Mouse (Mus musculus): ENCODE data around the gene Fbxl12. TPM values are rescaled to one million over a fixed set of nuclear protein-coding genes. Genes with fewer than 3 reads are reported as not detected.

The Fbxl12 gene
- total and polyA plus RNA-seq, 3 experiments = 7.9 to 25.6 (median 22.0) TPM

DNA sequence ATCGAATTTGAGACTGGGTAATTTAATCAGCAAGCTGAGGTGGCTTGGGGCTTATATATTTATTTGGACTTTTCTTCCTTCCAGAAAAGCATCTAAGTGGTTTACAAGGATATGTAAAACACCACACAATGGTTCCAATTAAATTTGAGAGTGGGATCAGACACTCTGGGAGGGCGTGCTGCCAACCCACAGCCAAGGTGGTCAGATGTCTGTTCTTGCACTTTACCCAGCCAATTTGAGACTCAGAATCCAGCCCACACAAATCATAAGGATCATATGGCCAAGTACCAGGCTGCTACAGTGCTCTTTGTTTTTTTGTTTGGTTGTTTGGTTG, 37.8 kb upstream of the Fbxl12 start:
- Histone ChIP-seq H3K27me3 (ENCODE audit: insufficient read depth, low read length) (peaks cover 6% of the 10 kb centered on the region; the same call in 1 of the 2 replicates), H3K36me3 (replicated peaks) (no peaks in the 10 kb centered on the region), H3K9me3 (replicated peaks) (no peaks in the 10 kb centered on the region), H3K4me1 (ENCODE audit: insufficient read depth, low read depth, low read length) (no peaks in the 10 kb centered on the region; the same call in 1 of the 2 replicates), H3K4me3 (ENCODE audit: low read depth, low read length) (no peak overlapping the region)
- no peak for TF ChIP-seq POLR2AphosphoS5 (IDR thresholded peaks at IDR 0.05; ENCODE audit: insufficient replicate concordance, low read depth, low read length)
- no peak for ATAC-seq (ENCODE audit: extremely low read depth, insufficient number of reproducible peaks, low FRiP score, poor library complexity, severe bottlenecking)
- no peak for DNase-seq (ENCODE audit: low spot score)

DNA sequence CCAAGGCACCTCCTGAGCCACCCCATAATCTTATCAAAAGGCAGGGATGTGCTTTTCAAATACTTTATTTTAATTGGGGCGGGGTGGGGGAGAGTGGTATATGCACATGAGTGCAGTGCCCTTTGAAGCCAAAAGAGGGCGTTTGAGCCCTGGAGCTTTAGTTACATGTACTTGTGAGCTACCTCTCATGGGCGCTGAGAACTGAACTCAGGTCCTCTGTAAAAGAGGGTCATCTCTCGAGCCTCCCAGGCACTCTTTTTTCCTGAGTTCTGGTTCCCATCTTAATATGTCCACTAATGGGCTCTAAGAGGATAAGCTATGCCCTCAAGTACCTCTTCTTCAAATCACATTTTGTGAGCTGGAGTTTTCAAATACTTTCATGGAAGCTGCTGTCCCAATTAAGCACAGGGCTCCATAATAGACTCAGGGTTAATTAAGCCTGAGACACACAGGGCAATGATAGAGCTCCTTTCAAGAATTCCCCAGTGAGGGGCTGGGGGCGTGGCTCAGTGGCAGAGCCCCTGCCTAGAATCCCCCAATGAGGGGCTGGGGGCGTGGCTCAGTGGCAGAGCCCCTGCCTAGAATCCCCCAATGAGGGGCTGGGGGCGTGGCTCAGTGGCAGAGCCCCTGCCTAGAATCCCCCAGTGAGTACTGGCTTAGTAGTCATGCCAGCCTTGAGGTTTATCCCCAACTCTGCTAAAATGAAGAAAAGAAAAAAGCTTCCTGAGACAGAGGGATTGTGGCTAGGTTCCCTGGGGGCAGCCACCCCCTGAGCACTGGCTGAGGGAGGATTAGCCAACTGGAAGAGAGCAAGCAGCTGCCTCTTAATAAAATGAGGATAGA, 37.2 kb upstream of the Fbxl12 start:
- TF ChIP-seq TAL1 (conservative IDR thresholded peaks at IDR 0.05; ENCODE audit: low read depth, low read length) (no peak), GATA1 (IDR thresholded peaks at IDR 0.05; ENCODE audit: borderline replicate concordance, low read length) (no peak), GATA2 (IDR thresholded peaks at IDR 0.05; ENCODE audit: borderline replicate concordance, low read depth, low read length) (no peak), POLR2AphosphoS5 (IDR thresholded peaks at IDR 0.05; ENCODE audit: insufficient replicate concordance, low read depth, low read length) (no peak), CTCF (IDR thresholded peaks at IDR 0.05; ENCODE audit: low read depth, low read length) (no peak)
- Histone ChIP-seq H3K9me3 (replicated peaks) (no peaks in the 10 kb centered on the region), H3K36me3 (replicated peaks) (no peaks in the 10 kb centered on the region), H3K4me3 (ENCODE audit: low read depth, low read length) (no peak overlapping the region), H3K4me1 (ENCODE audit: insufficient read depth, low read depth, low read length) (no peaks in the 10 kb centered on the region; the same call in 1 of the 2 replicates), H3K27me3 (ENCODE audit: insufficient read depth, low read length) (peaks cover 8% of the 10 kb centered on the region; the same call in 1 of the 2 replicates)
- ATAC-seq (ENCODE audit: extremely low read depth, insufficient number of reproducible peaks, low FRiP score, poor library complexity, severe bottlenecking) (no peak), DNase-seq (ENCODE audit: low spot score) (no peak)

DNA sequence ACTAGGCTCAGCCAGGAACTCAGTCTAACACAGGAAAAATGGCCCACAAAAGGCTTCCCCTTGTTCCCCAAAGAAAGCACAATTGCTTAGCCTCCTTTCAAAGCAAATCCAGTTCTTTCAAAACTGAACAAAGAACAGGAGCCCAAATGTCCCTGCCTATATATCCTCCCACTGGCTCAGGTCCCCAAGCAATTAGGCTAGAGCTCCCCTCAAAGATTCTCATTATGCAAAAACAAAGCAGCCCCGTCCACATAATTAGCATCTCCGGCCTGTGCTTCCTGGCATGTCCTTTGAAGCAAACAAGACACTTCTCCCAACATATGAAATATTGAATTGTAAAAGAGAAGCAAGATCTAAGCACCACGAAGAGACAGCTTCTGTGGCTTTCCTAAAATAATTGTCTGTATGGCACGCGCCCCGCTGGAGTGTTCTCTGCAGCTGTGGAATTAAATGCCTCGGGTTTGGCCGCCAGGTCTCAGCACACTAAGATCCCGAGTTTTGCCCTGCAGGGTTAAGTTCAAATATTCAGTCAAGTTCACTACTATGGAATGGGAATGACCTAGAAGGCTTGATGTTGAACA, 35.9 kb upstream of the Fbxl12 start:
- no peak overlapping the region for H3K4me3 ChIP-seq (ENCODE audit: low read depth, low read length)
- no peak for ATAC-seq (ENCODE audit: extremely low read depth, insufficient number of reproducible peaks, low FRiP score, poor library complexity, severe bottlenecking)
- H3K27me3 ChIP-seq (ENCODE audit: insufficient read depth, low read length) = peaks cover 16% of the 10 kb centered on the region
- H3K36me3 ChIP-seq (replicated peaks) = no peaks in the 10 kb centered on the region
- DNase-seq (ENCODE audit: low spot score) = no peak
- H3K9me3 ChIP-seq (replicated peaks) = no peaks in the 10 kb centered on the region
- no peaks in the 10 kb centered on the region; the same call in 1 of the 2 replicates for H3K4me1 ChIP-seq (ENCODE audit: insufficient read depth, low read depth, low read length)
- TF ChIP-seq POLR2AphosphoS5 (IDR thresholded peaks at IDR 0.05; ENCODE audit: insufficient replicate concordance, low read depth, low read length) = no peak
- TF ChIP-seq CTCF (IDR thresholded peaks at IDR 0.05; ENCODE audit: low read depth, low read length) = no peak
- no peak for TF ChIP-seq GATA1 (IDR thresholded peaks at IDR 0.05; ENCODE audit: borderline replicate concordance, low read length)
- no peak for TF ChIP-seq GATA2 (IDR thresholded peaks at IDR 0.05; ENCODE audit: borderline replicate concordance, low read depth, low read length)
- no peak for TF ChIP-seq TAL1 (conservative IDR thresholded peaks at IDR 0.05; ENCODE audit: low read depth, low read length)

GRCm38 (mm10) chr9:20677892-20678291, 33.3 kb upstream of the Fbxl12 start:
- Histone ChIP-seq H3K36me3 (replicated peaks) (no peaks in the 10 kb centered on the region), H3K4me3 (ENCODE audit: low read depth, low read length) (no peak overlapping the region), H3K9me3 (replicated peaks) (no peaks in the 10 kb centered on the region), H3K27me3 (ENCODE audit: insufficient read depth, low read length) (peaks cover 21% of the 10 kb centered on the region), H3K4me1 (ENCODE audit: insufficient read depth, low read depth, low read length) (no peaks in the 10 kb centered on the region; the same call in 1 of the 2 replicates)
- no peak for TF ChIP-seq TAL1 (conservative IDR thresholded peaks at IDR 0.05; ENCODE audit: low read depth, low read length)
- TF ChIP-seq GATA2 (IDR thresholded peaks at IDR 0.05; ENCODE audit: borderline replicate concordance, low read depth, low read length) = no peak
- no peak for TF ChIP-seq POLR2AphosphoS5 (IDR thresholded peaks at IDR 0.05; ENCODE audit: insufficient replicate concordance, low read depth, low read length)
- no peak for TF ChIP-seq GATA1 (IDR thresholded peaks at IDR 0.05; ENCODE audit: borderline replicate concordance, low read length)
- no peak for TF ChIP-seq CTCF (IDR thresholded peaks at IDR 0.05; ENCODE audit: low read depth, low read length)
- ATAC-seq (ENCODE audit: extremely low read depth, insufficient number of reproducible peaks, low FRiP score, poor library complexity, severe bottlenecking) (no peak), DNase-seq (ENCODE audit: low spot score) (no peak)

DNA sequence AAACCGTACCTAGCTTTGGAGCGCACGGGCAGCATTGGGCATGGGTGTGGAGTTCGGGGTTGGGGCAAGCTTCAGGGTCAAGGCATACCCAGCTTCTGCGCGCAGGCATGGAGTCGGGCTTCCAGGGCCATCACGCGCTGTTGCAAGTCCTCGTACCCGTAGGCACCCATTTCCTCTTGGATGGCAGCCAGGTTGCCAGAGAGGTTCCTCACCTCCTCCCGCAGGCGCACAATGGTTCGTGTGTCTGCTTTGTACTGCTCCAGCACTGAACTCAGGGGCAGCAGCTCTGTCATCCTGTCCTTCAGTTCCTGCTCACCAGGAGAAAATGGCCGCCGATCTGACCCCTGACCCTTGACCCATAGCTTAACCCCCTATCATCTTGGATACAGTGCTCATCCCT, 27.5 kb upstream of the Fbxl12 start:
- DNase-seq (ENCODE audit: low spot score) = no peak
- ATAC-seq (ENCODE audit: extremely low read depth, insufficient number of reproducible peaks, low FRiP score, poor library complexity, severe bottlenecking) = no peak
- TF ChIP-seq GATA1 (IDR thresholded peaks at IDR 0.05; ENCODE audit: borderline replicate concordance, low read length) = no peak
- no peak for TF ChIP-seq GATA2 (IDR thresholded peaks at IDR 0.05; ENCODE audit: borderline replicate concordance, low read depth, low read length)
- TF ChIP-seq CTCF (IDR thresholded peaks at IDR 0.05; ENCODE audit: low read depth, low read length) = no peak
- no peak for TF ChIP-seq POLR2AphosphoS5 (IDR thresholded peaks at IDR 0.05; ENCODE audit: insufficient replicate concordance, low read depth, low read length)
- TF ChIP-seq TAL1 (conservative IDR thresholded peaks at IDR 0.05; ENCODE audit: low read depth, low read length) = no peak
- Histone ChIP-seq H3K27me3 (ENCODE audit: insufficient read depth, low read length) (peaks cover 22% of the 10 kb centered on the region), H3K4me1 (ENCODE audit: insufficient read depth, low read depth, low read length) (no peaks in the 10 kb centered on the region), H3K36me3 (replicated peaks) (no peaks in the 10 kb centered on the region), H3K9me3 (replicated peaks) (no peaks in the 10 kb centered on the region), H3K4me3 (ENCODE audit: low read depth, low read length) (no peak overlapping the region)

GRCm38 (mm10) chr9:20668065-20668464, 23.5 kb upstream of the Fbxl12 start:
- Histone ChIP-seq H3K9me3 (replicated peaks) (no peaks in the 10 kb centered on the region), H3K27me3 (ENCODE audit: insufficient read depth, low read length) (peaks cover 9% of the 10 kb centered on the region), H3K4me1 (ENCODE audit: insufficient read depth, low read depth, low read length) (peaks cover 20% of the 10 kb centered on the region), H3K36me3 (replicated peaks) (peaks cover 32% of the 10 kb centered on the region), H3K4me3 (ENCODE audit: low read depth, low read length) (no peak overlapping the region)
- no peak for ATAC-seq (ENCODE audit: extremely low read depth, insufficient number of reproducible peaks, low FRiP score, poor library complexity, severe bottlenecking)
- DNase-seq (ENCODE audit: low spot score) = no peak
- TF ChIP-seq TAL1 (conservative IDR thresholded peaks at IDR 0.05; ENCODE audit: low read depth, low read length) = no peak
- TF ChIP-seq CTCF (IDR thresholded peaks at IDR 0.05; ENCODE audit: low read depth, low read length) = no peak
- TF ChIP-seq POLR2AphosphoS5 (IDR thresholded peaks at IDR 0.05; ENCODE audit: insufficient replicate concordance, low read depth, low read length) = peak; percentile 79; the same call in 1 of the 2 replicates
